Mouse (Mus musculus): ENCODE measurements around the gene Gm49358. TPM values are rescaled to one million over a fixed set of nuclear protein-coding genes. Genes with fewer than 3 reads are reported as not detected.

The Gm49358 gene
- polyA plus RNA-seq, 1 experiment from 2014 or later = 0.22 TPM

GRCm38 (mm10) chr10:86829515-86829914 is 65.7 kb downstream of the Gm49358 start:
- H3K4me1 ChIP-seq (ENCODE audit: control insufficient read depth, insufficient read depth, low read length) = peaks cover 7% of the 10 kb centered on the region; the same call in 1 of the 2 replicates
- H3K27me3 ChIP-seq (ENCODE audit: control insufficient read depth, insufficient read depth, low read length) = no peaks in the 10 kb centered on the region
- no peak overlapping the region for H3K9ac ChIP-seq (ENCODE audit: low read depth, low read length)
- 0 out of 2 replicates have a peak, but pooled peaks cover 3% of the 10 kb centered on the region for H3K36me3 ChIP-seq (ENCODE audit: control insufficient read depth, insufficient read depth, low read length)
- no peak for ATAC-seq (ENCODE audit: low FRiP score, low TSS enrichment)
- H3K4me3 ChIP-seq (ENCODE audit: low read length) = no peak overlapping the region
- no peak overlapping the region for H3K27ac ChIP-seq (ENCODE audit: low read depth, low read length)
- WGBS = 96% methylated on average over 2 of the region's 2 CpGs
- no peaks in the 10 kb centered on the region for H3K9me3 ChIP-seq (ENCODE audit: control insufficient read depth, low read length)
- H3K4me2 ChIP-seq (replicated peaks; ENCODE audit: low read depth, low read length) = no peak overlapping the region

- Histone ChIP-seq H3K4me3 (ENCODE audit: low read length) (no peak overlapping the region), H3K4me2 (replicated peaks; ENCODE audit: low read depth, low read length) (no peak overlapping the region), H3K4me1 (ENCODE audit: control insufficient read depth, insufficient read depth, low read length) (no peaks in the 10 kb centered on the region), H3K9me3 (ENCODE audit: control insufficient read depth, low read length) (no peaks in the 10 kb centered on the region), H3K9ac (ENCODE audit: low read depth, low read length) (no peak overlapping the region), H3K27me3 (ENCODE audit: control insufficient read depth, insufficient read depth, low read length) (no peaks in the 10 kb centered on the region), H3K27ac (ENCODE audit: low read depth, low read length) (no peak overlapping the region), H3K36me3 (ENCODE audit: control insufficient read depth, insufficient read depth, low read length) (no peaks in the 10 kb centered on the region)
- 79% methylated on average over 4 of the region's 4 CpGs for WGBS
- no peak for ATAC-seq (ENCODE audit: low FRiP score, low TSS enrichment)
Measured at GRCm38 (mm10) chr10:86836784-86837183, 73.0 kb downstream of the Gm49358 start.

GRCm38 (mm10) chr10:86838827-86839226 is 75.1 kb downstream of the Gm49358 start:
- Histone ChIP-seq H3K27me3 (ENCODE audit: control insufficient read depth, insufficient read depth, low read length) (no peaks in the 10 kb centered on the region), H3K9ac (ENCODE audit: low read depth, low read length) (no peak overlapping the region), H3K27ac (ENCODE audit: low read depth, low read length) (no peak overlapping the region), H3K4me1 (ENCODE audit: control insufficient read depth, insufficient read depth, low read length) (no peaks in the 10 kb centered on the region), H3K9me3 (ENCODE audit: control insufficient read depth, low read length) (no peaks in the 10 kb centered on the region), H3K36me3 (ENCODE audit: control insufficient read depth, insufficient read depth, low read length) (no peaks in the 10 kb centered on the region), H3K4me3 (ENCODE audit: low read length) (no peak overlapping the region), H3K4me2 (replicated peaks; ENCODE audit: low read depth, low read length) (no peak overlapping the region)
- no peak for ATAC-seq (ENCODE audit: low FRiP score, low TSS enrichment)
- 86% methylated on average over 6 of the region's 6 CpGs for WGBS

GRCm38 (mm10) chr10:86842659-86843058 is 78.9 kb downstream of the Gm49358 start:
- WGBS = 80% methylated on average over 5 of the region's 5 CpGs
- ATAC-seq (ENCODE audit: low FRiP score, low TSS enrichment) = no peak

GRCm38 (mm10) chr10:86846926-86847467 is 83.2 kb downstream of the Gm49358 start:
- Histone ChIP-seq H3K27me3 (ENCODE audit: control insufficient read depth, insufficient read depth, low read length) (no peaks in the 10 kb centered on the region), H3K4me1 (ENCODE audit: control insufficient read depth, insufficient read depth, low read length) (no peaks in the 10 kb centered on the region), H3K4me2 (replicated peaks; ENCODE audit: low read depth, low read length) (no peak overlapping the region), H3K4me3 (ENCODE audit: low read length) (no peak overlapping the region), H3K9me3 (ENCODE audit: control insufficient read depth, low read length) (no peaks in the 10 kb centered on the region), H3K27ac (ENCODE audit: low read depth, low read length) (no peak overlapping the region), H3K9ac (ENCODE audit: low read depth, low read length) (no peak overlapping the region), H3K36me3 (ENCODE audit: control insufficient read depth, insufficient read depth, low read length) (no peaks in the 10 kb centered on the region)
- WGBS = 55% methylated on average over 9 of the region's 9 CpGs
- no peak for ATAC-seq (ENCODE audit: low FRiP score, low TSS enrichment)

More at GRCm38 (mm10) chr10:86842659-86843058, 78.9 kb downstream of the Gm49358 start:
- H3K36me3 ChIP-seq (ENCODE audit: control insufficient read depth, insufficient read depth, low read length) = no peaks in the 10 kb centered on the region
- no peak overlapping the region for H3K4me2 ChIP-seq (replicated peaks; ENCODE audit: low read depth, low read length)
- no peak overlapping the region for H3K4me3 ChIP-seq (ENCODE audit: low read length)
- no peaks in the 10 kb centered on the region for H3K27me3 ChIP-seq (ENCODE audit: control insufficient read depth, insufficient read depth, low read length)
- no peaks in the 10 kb centered on the region for H3K9me3 ChIP-seq (ENCODE audit: control insufficient read depth, low read length)
- H3K4me1 ChIP-seq (ENCODE audit: control insufficient read depth, insufficient read depth, low read length) = no peaks in the 10 kb centered on the region
- H3K27ac ChIP-seq (ENCODE audit: low read depth, low read length) = no peak overlapping the region
- H3K9ac ChIP-seq (ENCODE audit: low read depth, low read length) = no peak overlapping the region

GRCm38 (mm10) chr10:86849087-86849486 is 85.3 kb downstream of the Gm49358 start:
- ATAC-seq (ENCODE audit: low FRiP score, low TSS enrichment) = no peak
- no peaks in the 10 kb centered on the region for H3K9me3 ChIP-seq (ENCODE audit: control insufficient read depth, low read length)
- WGBS = 72% methylated on average over 4 of the region's 4 CpGs
- no peak overlapping the region for H3K27ac ChIP-seq (ENCODE audit: low read depth, low read length)
- no peak overlapping the region for H3K4me2 ChIP-seq (replicated peaks; ENCODE audit: low read depth, low read length)
- no peaks in the 10 kb centered on the region for H3K36me3 ChIP-seq (ENCODE audit: control insufficient read depth, insufficient read depth, low read length)
- H3K27me3 ChIP-seq (ENCODE audit: control insufficient read depth, insufficient read depth, low read length) = no peaks in the 10 kb centered on the region
- no peaks in the 10 kb centered on the region for H3K4me1 ChIP-seq (ENCODE audit: control insufficient read depth, insufficient read depth, low read length)
- H3K4me3 ChIP-seq (ENCODE audit: low read length) = no peak overlapping the region
- no peak overlapping the region for H3K9ac ChIP-seq (ENCODE audit: low read depth, low read length)

- 86% methylated on average over 4 of the region's 4 CpGs for WGBS
- no peaks in the 10 kb centered on the region for H3K9me3 ChIP-seq (ENCODE audit: control insufficient read depth, low read length)
- H3K36me3 ChIP-seq (ENCODE audit: control insufficient read depth, insufficient read depth, low read length) = no peaks in the 10 kb centered on the region
- no peak overlapping the region for H3K27ac ChIP-seq (ENCODE audit: low read depth, low read length)
- H3K4me3 ChIP-seq (ENCODE audit: low read length) = no peak overlapping the region
- H3K4me1 ChIP-seq (ENCODE audit: control insufficient read depth, insufficient read depth, low read length) = no peaks in the 10 kb centered on the region
- H3K27me3 ChIP-seq (ENCODE audit: control insufficient read depth, insufficient read depth, low read length) = no peaks in the 10 kb centered on the region
- no peak for ATAC-seq (ENCODE audit: low FRiP score, low TSS enrichment)
- H3K4me2 ChIP-seq (replicated peaks; ENCODE audit: low read depth, low read length) = no peak overlapping the region
- H3K9ac ChIP-seq (ENCODE audit: low read depth, low read length) = no peak overlapping the region
Measured at GRCm38 (mm10) chr10:86849508-86849907, 85.7 kb downstream of the Gm49358 start.

- 84% methylated on average over 6 of the region's 6 CpGs for WGBS
- H3K4me3 ChIP-seq (ENCODE audit: low read length) = no peak overlapping the region
- no peak overlapping the region for H3K9ac ChIP-seq (ENCODE audit: low read depth, low read length)
- no peaks in the 10 kb centered on the region for H3K9me3 ChIP-seq (ENCODE audit: control insufficient read depth, low read length)
- H3K27me3 ChIP-seq (ENCODE audit: control insufficient read depth, insufficient read depth, low read length) = no peaks in the 10 kb centered on the region
- no peak overlapping the region for H3K27ac ChIP-seq (ENCODE audit: low read depth, low read length)
- H3K4me2 ChIP-seq (replicated peaks; ENCODE audit: low read depth, low read length) = no peak overlapping the region
- no peak for ATAC-seq (ENCODE audit: low FRiP score, low TSS enrichment)
- H3K36me3 ChIP-seq (ENCODE audit: control insufficient read depth, insufficient read depth, low read length) = no peaks in the 10 kb centered on the region
- no peaks in the 10 kb centered on the region for H3K4me1 ChIP-seq (ENCODE audit: control insufficient read depth, insufficient read depth, low read length)
Measured at GRCm38 (mm10) chr10:86852160-86852559, 88.4 kb downstream of the Gm49358 start.

- H3K4me2 ChIP-seq (replicated peaks; ENCODE audit: low read depth, low read length) = no peak overlapping the region
Measured at GRCm38 (mm10) chr10:86853433-86853832, 89.7 kb downstream of the Gm49358 start.

More at GRCm38 (mm10) chr10:86853433-86853832, 89.7 kb downstream of the Gm49358 start:
- 85% methylated on average over 3 of the region's 3 CpGs for WGBS
- ATAC-seq (ENCODE audit: low FRiP score, low TSS enrichment) = no peak
- Histone ChIP-seq H3K36me3 (ENCODE audit: control insufficient read depth, insufficient read depth, low read length) (no peaks in the 10 kb centered on the region), H3K4me1 (ENCODE audit: control insufficient read depth, insufficient read depth, low read length) (no peaks in the 10 kb centered on the region), H3K27me3 (ENCODE audit: control insufficient read depth, insufficient read depth, low read length) (no peaks in the 10 kb centered on the region), H3K9ac (ENCODE audit: low read depth, low read length) (no peak overlapping the region), H3K9me3 (ENCODE audit: control insufficient read depth, low read length) (no peaks in the 10 kb centered on the region), H3K27ac (ENCODE audit: low read depth, low read length) (no peak overlapping the region), H3K4me3 (ENCODE audit: low read length) (no peak overlapping the region)

All from kidney, embryonic 14.5 days (tissue).